Mouse (Mus musculus) lung, embryonic 16.5 days (tissue): ENCODE results near the gene Hsh2d. TPM values are rescaled to one million over a fixed set of nuclear protein-coding genes. Genes with fewer than 3 reads are reported as not detected.

ENCODE experiments used
- ATAC-seq: fragments of 200-750 bp; cut with Nextera tagmentation; 2 replicates; pipeline ENCODE4 v1.8.0; 2017; ENCODE audit warnings: low read depth, mild to moderate bottlenecking, moderate library complexity
- H3K27ac ChIP-seq: fragments of 300-500 bp; sonication (generic); 2 replicates; pipeline ENCODE4 v1.5.1; 2014; ENCODE audit warnings: mild to moderate bottlenecking, control low read depth, low read length
- H3K27me3 ChIP-seq: fragments of 300-500 bp; sonication (generic); 2 replicates; pipeline ENCODE4 v1.6.1; 2014; ENCODE audit warnings: low read depth, low read length, mixed read lengths; ENCODE audit not compliant: control insufficient read depth, insufficient read depth
- H3K36me3 ChIP-seq: fragments of 300-500 bp; sonication (generic); 2 replicates; pipeline ENCODE4 v1.6.1; 2014; ENCODE audit warnings: low read length; ENCODE audit not compliant: control insufficient read depth, insufficient read depth
- H3K4me1 ChIP-seq: fragments of 300-500 bp; sonication (generic); replicated peaks from 2 replicates; pipeline ENCODE4 v1.6.1; 2014; ENCODE audit warnings: low read length, mixed read lengths; ENCODE audit not compliant: control insufficient read depth, insufficient read depth
- H3K4me2 ChIP-seq: fragments of 300-500 bp; sonication (generic); 2 replicates; pipeline ENCODE4 v1.6.1; 2014; ENCODE audit warnings: low read depth, low read length, control low read depth
- H3K4me3 ChIP-seq: fragments of 300-500 bp; sonication (generic); 2 replicates; pipeline ENCODE4 v1.5.1; 2014; ENCODE audit warnings: mild to moderate bottlenecking, low read length, control low read depth
- H3K9ac ChIP-seq: fragments of 300-500 bp; sonication (generic); 2 replicates; pipeline ENCODE4 v1.6.1; 2014; ENCODE audit warnings: low read length, control low read depth
- H3K9me3 ChIP-seq: fragments of 300-500 bp; sonication (generic); 2 replicates; pipeline ENCODE4 v1.6.1; 2016; ENCODE audit warnings: low read length; ENCODE audit not compliant: control insufficient read depth
- WGBS: fragments of 180-500 bp; shearing (Covaris S2); extraction: QIAGEN DNeasy Blood & Tissue Kit; methylation state at CpG from one replicate; pipeline ENCODE4 v1.1.7; 2014; 5-methylcytosine and 5-hydroxymethylcytosine counted together
- polyA plus RNA-seq: library from polyadenylated mRNA; unstranded; fragments of >200 nt; fragmentation: Nextera tagmentation; extraction: Ambion mirVana; gene quantifications from 2 replicates; pipeline ENCODE4 v1.2.1, GENCODE M21; 2015

Gene Hsh2d
- 0.41 and 0.60 TPM in 2 replicates for polyA plus RNA-seq

GRCm38 (mm10) chr8:72189417-72190214, at the start of gene Hsh2d:
Hsh2d (plus strand) TSS chr8:72189638.
- Histone ChIP-seq H3K4me2 (peak within 1 kb of the TSS; percentile 45), H3K27ac (peak within 1 kb of the TSS; percentile 93), H3K9me3 (no peaks in the 10 kb centered on the region), H3K36me3 (no peaks in the 10 kb centered on the region), H3K27me3 (no peaks in the 10 kb centered on the region), H3K4me1 (no peaks in the 10 kb centered on the region), H3K9ac (peak within 1 kb of the TSS; percentile 19), H3K4me3 (peak within 1 kb of the TSS; percentile 25)
- 51% methylated on average over 12 of the region's 12 CpGs for WGBS
- peak; percentile 85 for ATAC-seq

DNA sequence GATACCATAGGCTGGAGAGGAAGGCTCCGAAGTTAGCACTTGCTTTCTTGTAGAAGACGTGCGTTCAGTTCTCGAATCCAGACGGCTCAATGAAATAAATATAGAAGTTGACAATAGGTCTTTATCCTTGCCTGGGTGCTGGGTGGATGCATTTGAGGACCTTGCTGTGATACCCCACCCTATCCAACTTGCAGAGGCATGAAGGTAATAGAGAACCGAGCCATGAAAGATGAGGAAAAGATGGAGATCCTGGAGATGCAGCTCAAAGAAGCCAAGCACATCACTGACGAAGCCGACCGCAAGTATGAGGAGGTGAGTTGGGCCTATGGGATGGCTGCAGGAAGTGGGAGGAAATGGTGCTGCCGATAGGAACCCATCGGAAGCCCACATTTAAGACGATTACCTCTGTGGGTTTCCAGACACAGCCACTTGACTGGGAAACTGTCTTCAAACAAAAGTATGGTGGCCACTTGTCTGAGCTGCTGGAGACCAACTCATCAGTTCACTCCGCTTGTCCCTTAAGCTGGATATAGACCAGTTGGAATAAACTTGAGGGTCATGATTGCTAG, 46.1 kb upstream of the Hsh2d start:
- Histone ChIP-seq H3K9me3 (no peaks in the 10 kb centered on the region), H3K27ac (no peak overlapping the region), H3K4me1 (no peaks in the 10 kb centered on the region), H3K4me2 (no peak overlapping the region), H3K4me3 (no peak overlapping the region), H3K27me3 (no peaks in the 10 kb centered on the region), H3K36me3 (peaks cover 73% of the 10 kb centered on the region), H3K9ac (no peak overlapping the region)
- 91% methylated on average over 13 of the region's 13 CpGs for WGBS
- ATAC-seq, result no peak

DNA sequence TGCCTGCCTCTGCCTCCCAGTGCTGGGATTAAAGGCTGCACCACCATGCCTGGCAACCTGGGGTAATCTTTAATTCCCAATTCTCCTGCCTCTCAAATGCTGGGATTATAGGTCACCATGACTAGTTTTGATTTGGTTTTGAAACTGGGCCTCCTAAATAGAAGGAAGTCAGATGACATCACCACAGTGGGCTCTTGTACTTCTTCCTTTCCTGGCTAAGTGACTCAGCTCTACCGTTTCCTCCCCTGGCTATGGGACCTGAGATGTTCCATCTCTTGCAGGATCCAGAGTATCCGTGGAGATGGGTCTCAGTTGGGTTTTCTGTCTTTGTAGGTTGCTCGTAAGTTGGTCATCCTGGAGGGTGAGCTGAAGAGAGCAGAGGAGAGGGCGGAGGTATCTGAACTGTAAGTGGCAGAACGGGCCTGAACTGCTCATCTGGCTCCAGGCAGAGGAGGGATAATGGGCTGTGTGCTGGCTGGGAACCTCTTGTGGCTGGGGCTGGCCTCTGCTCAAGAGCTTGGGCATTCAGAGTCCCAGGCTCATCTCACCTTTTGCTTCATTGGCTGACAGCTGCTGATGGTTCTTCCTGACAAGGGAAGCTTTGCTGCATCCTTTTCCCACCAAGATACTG, 45.0 kb upstream of the Hsh2d start:
- H3K27me3 ChIP-seq, result no peaks in the 10 kb centered on the region
- no peaks in the 10 kb centered on the region for H3K4me1 ChIP-seq
- WGBS, result 86% methylated on average over 5 of the region's 5 CpGs
- peaks cover 69% of the 10 kb centered on the region for H3K36me3 ChIP-seq
- H3K27ac ChIP-seq, result no peak overlapping the region
- H3K9me3 ChIP-seq, result no peaks in the 10 kb centered on the region
- no peak for ATAC-seq
- H3K4me2 ChIP-seq, result no peak overlapping the region
- no peak overlapping the region for H3K4me3 ChIP-seq
- H3K9ac ChIP-seq, result no peak overlapping the region

- H3K9me3 ChIP-seq, result no peaks in the 10 kb centered on the region
- no peak overlapping the region for H3K4me2 ChIP-seq
- peaks cover 77% of the 10 kb centered on the region for H3K36me3 ChIP-seq
- WGBS, result 84% methylated on average over 3 of the region's 3 CpGs
- H3K4me3 ChIP-seq, result no peak overlapping the region
- H3K27me3 ChIP-seq, result no peaks in the 10 kb centered on the region
- H3K27ac ChIP-seq, result no peak overlapping the region
- no peaks in the 10 kb centered on the region for H3K4me1 ChIP-seq
- H3K9ac ChIP-seq, result no peak overlapping the region
- ATAC-seq, result no peak
Measured at GRCm38 (mm10) chr8:72145511-72145910, 43.9 kb upstream of the Hsh2d start.

DNA sequence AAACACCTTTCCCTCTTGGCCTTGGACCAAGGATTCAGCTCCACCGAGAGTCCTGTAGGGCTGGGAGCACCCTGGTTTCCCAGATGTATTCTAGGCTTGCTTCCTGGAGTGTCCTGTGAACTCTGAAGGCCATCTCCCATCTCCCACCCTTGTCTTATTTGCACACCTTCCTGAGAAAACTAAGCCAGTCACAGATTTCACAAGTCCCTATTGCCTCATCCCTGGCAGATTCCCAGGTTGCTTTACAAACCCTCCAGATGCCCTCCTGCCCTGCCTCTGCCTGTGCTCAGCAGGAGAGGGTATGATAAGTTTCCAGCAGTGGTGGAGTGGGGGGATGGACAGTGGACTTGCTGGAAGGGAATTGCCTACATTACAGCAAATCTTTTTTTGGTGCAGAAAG, 43.4 kb upstream of the Hsh2d start:
- Histone ChIP-seq H3K36me3 (peaks cover 74% of the 10 kb centered on the region), H3K9ac (no peak overlapping the region), H3K27ac (no peak overlapping the region), H3K9me3 (no peaks in the 10 kb centered on the region), H3K4me1 (no peaks in the 10 kb centered on the region), H3K27me3 (no peaks in the 10 kb centered on the region), H3K4me3 (no peak overlapping the region), H3K4me2 (no peak overlapping the region)
- ATAC-seq, result peak; percentile 24; the same call in 1 of the 2 replicates
- 71% methylated on average over 1 of the region's 1 CpGs for WGBS

DNA sequence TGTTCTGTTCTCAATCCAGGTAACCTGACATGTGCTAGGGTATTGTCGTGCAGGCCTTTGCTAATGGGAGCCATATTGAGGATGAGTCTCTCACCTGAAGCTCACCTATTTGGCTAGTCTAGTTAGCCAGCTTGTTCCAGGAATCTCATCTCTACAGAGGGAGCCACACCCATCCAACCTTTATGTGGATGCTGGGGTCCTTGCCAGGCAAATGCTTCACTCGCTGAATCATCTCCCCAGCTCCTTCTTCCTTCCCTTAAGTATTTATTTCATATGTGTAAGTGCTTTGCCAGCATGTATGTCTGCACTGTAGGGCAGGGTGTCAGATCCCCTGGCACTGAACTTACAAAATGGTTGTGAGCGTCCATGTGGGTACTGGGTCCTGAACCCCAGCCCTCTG, 42.9 kb upstream of the Hsh2d start:
- 78% methylated on average over 3 of the region's 3 CpGs for WGBS
- Histone ChIP-seq H3K27ac (no peak overlapping the region), H3K9ac (no peak overlapping the region)

GRCm38 (mm10) chr8:72147266-72147665, 42.2 kb upstream of the Hsh2d start:
- Histone ChIP-seq H3K4me2 (no peak overlapping the region), H3K4me1 (no peaks in the 10 kb centered on the region), H3K27me3 (no peaks in the 10 kb centered on the region), H3K4me3 (no peak overlapping the region), H3K36me3 (peaks cover 76% of the 10 kb centered on the region), H3K27ac (no peak overlapping the region), H3K9ac (no peak overlapping the region), H3K9me3 (no peaks in the 10 kb centered on the region)
- 71% methylated on average over 2 of the region's 2 CpGs for WGBS
- ATAC-seq, result no peak

More for the DNA sequence above, 42.9 kb upstream of the Hsh2d start:
- no peaks in the 10 kb centered on the region for H3K9me3 ChIP-seq
- H3K4me1 ChIP-seq, result no peaks in the 10 kb centered on the region
- no peak overlapping the region for H3K4me3 ChIP-seq
- no peak for ATAC-seq
- no peaks in the 10 kb centered on the region for H3K27me3 ChIP-seq
- H3K36me3 ChIP-seq, result peaks cover 73% of the 10 kb centered on the region
- H3K4me2 ChIP-seq, result no peak overlapping the region

GRCm38 (mm10) chr8:72149056-72149455, 40.4 kb upstream of the Hsh2d start:
- no peak overlapping the region for H3K27ac ChIP-seq
- no peaks in the 10 kb centered on the region for H3K27me3 ChIP-seq
- no peak overlapping the region for H3K4me2 ChIP-seq
- 76% methylated on average over 1 of the region's 1 CpGs for WGBS
- no peaks in the 10 kb centered on the region for H3K9me3 ChIP-seq
- peaks cover 70% of the 10 kb centered on the region for H3K36me3 ChIP-seq
- H3K4me3 ChIP-seq, result no peak overlapping the region
- no peak overlapping the region for H3K9ac ChIP-seq
- no peak for ATAC-seq
- no peaks in the 10 kb centered on the region for H3K4me1 ChIP-seq

GRCm38 (mm10) chr8:72151418-72152078, 37.9 kb upstream of the Hsh2d start:
- no peaks in the 10 kb centered on the region for H3K9me3 ChIP-seq
- H3K4me1 ChIP-seq, result no peaks in the 10 kb centered on the region
- no peak for ATAC-seq
- H3K4me3 ChIP-seq, result no peak overlapping the region
- no peak overlapping the region for H3K27ac ChIP-seq
- no peak overlapping the region for H3K4me2 ChIP-seq
- peaks cover 52% of the 10 kb centered on the region for H3K36me3 ChIP-seq
- H3K9ac ChIP-seq, result no peak overlapping the region
- 69% methylated on average over 3 of the region's 3 CpGs for WGBS
- no peaks in the 10 kb centered on the region for H3K27me3 ChIP-seq
